Mouse (Mus musculus): ENCODE results near the gene Adam19. TPM values are rescaled to one million over a fixed set of nuclear protein-coding genes. Genes with fewer than 3 reads are reported as not detected.
"Not testable (repeated sequence)": the region's sequence is repeated elsewhere in the genome, so short reads cannot be mapped to it uniquely, and the experiment has no call there.

Gene Adam19
- total RNA-seq (2021) = 10 to 100 TPM; 34.4 to 36.0 TPM
- long read RNA-seq, full-length matches to known transcripts = 2 of 14 reads
- long read RNA-seq, partial matches to known transcripts = 0 of 14 reads
- long read RNA-seq, other reads (novel, unspliced or antisense) = 12 of 14 reads

GRCm38 (mm10) chr11:46055896-46056769 is at the start of gene Adam19:
Adam19 (plus strand) TSS chr11:46055992.
- DNase-seq (ENCODE audit: low spot score in 2 of 2) = peak; percentile 69 to 80

- DNase-seq (ENCODE audit: low spot score in 2 of 2) = peak; percentile 80 to 83
Measured at GRCm38 (mm10) chr11:46016061-46016460, 39.7 kb upstream of the Adam19 start.

GRCm38 (mm10) chr11:46020246-46020645 is 35.5 kb upstream of the Adam19 start:
- DNase-seq (ENCODE audit: low spot score in 2 of 2) = no peak

GRCm38 (mm10) chr11:46021850-46022249 is 33.9 kb upstream of the Adam19 start:
- no peak for DNase-seq (ENCODE audit: low spot score in 2 of 2)

- DNase-seq (ENCODE audit: low spot score in 2 of 2) = peak in 1 of 2 experiments; percentile 2
Measured at GRCm38 (mm10) chr11:46022983-46023382, 32.8 kb upstream of the Adam19 start.

GRCm38 (mm10) chr11:46025962-46026392 is 29.8 kb upstream of the Adam19 start:
- DNase-seq (ENCODE audit: low spot score in 2 of 2) = peak in 1 of 2 experiments; percentile 16

GRCm38 (mm10) chr11:46027952-46028814 is 27.6 kb upstream of the Adam19 start:
- DNase-seq (ENCODE audit: low spot score in 2 of 2) = no peak

- no peak for DNase-seq (ENCODE audit: low spot score in 2 of 2)
Measured at GRCm38 (mm10) chr11:46029485-46029884, 26.3 kb upstream of the Adam19 start.

GRCm38 (mm10) chr11:46030026-46030425 is 25.8 kb upstream of the Adam19 start:
- no peak for DNase-seq (ENCODE audit: low spot score in 2 of 2)

GRCm38 (mm10) chr11:46031470-46031869 is 24.3 kb upstream of the Adam19 start:
- DNase-seq (ENCODE audit: low spot score in 2 of 2) = no peak

GRCm38 (mm10) chr11:46032956-46033355 is 22.8 kb upstream of the Adam19 start:
- no peak for DNase-seq (ENCODE audit: low spot score in 2 of 2)

- DNase-seq (ENCODE audit: low spot score in 2 of 2) = no peak
Measured at GRCm38 (mm10) chr11:46036374-46036773, 19.4 kb upstream of the Adam19 start.

GRCm38 (mm10) chr11:46038901-46039300 is 16.9 kb upstream of the Adam19 start:
- DNase-seq (ENCODE audit: low spot score in 2 of 2) = no peak

GRCm38 (mm10) chr11:46039335-46039734 is 16.5 kb upstream of the Adam19 start:
- peak in 1 of 2 experiments; percentile 18 for DNase-seq (ENCODE audit: low spot score in 2 of 2)

- DNase-seq (ENCODE audit: low spot score in 2 of 2) = no peak
Measured at GRCm38 (mm10) chr11:46040841-46041556, 14.8 kb upstream of the Adam19 start.

- no peak for DNase-seq (ENCODE audit: low spot score in 2 of 2)
Measured at GRCm38 (mm10) chr11:46041607-46042267, 14.1 kb upstream of the Adam19 start.

GRCm38 (mm10) chr11:46044781-46045180 is 11.0 kb upstream of the Adam19 start:
- DNase-seq (ENCODE audit: low spot score in 2 of 2) = no peak

GRCm38 (mm10) chr11:46047264-46047663 is 8.5 kb upstream of the Adam19 start:
- no peak for DNase-seq (ENCODE audit: low spot score in 2 of 2)

GRCm38 (mm10) chr11:46052105-46052659 is 3.6 kb upstream of the Adam19 start, which contains the start of gene Gm12166:
Gm12166 (minus strand) TSS chr11:46052321.
- DNase-seq (ENCODE audit: low spot score in 2 of 2) = peak; percentile 37 to 50

GRCm38 (mm10) chr11:46053457-46053856 is 2.3 kb upstream of the Adam19 start:
- DNase-seq (ENCODE audit: low spot score in 2 of 2) = not testable (repeated sequence)
